Mouse (Mus musculus) thymus, postnatal 10 days (tissue): ENCODE measurements around the gene Arcn1.

Experiments used
- DNase-seq, 2 experiments: peaks; one replicate each; pipeline ENCODE4 v3.0.0; 2021; ENCODE audit warnings: low spot score in 2 of 2

Gene Arcn1

GRCm38 (mm10) chr9:44719632-44720357 is 47.9 kb downstream of the Arcn1 start:
- no peak for DNase-seq

GRCm38 (mm10) chr9:44718937-44719631 is 48.6 kb downstream of the Arcn1 start:
- DNase-seq = no peak

- DNase-seq = no peak
Measured at GRCm38 (mm10) chr9:44717822-44718242, 49.8 kb downstream of the Arcn1 start.

- DNase-seq = no peak
Measured at GRCm38 (mm10) chr9:44716997-44717821, 50.4 kb downstream of the Arcn1 start.

GRCm38 (mm10) chr9:44715705-44716362 is 51.8 kb downstream of the Arcn1 start:
- no peak for DNase-seq

- DNase-seq = no peak
Measured at GRCm38 (mm10) chr9:44715109-44715508, 52.5 kb downstream of the Arcn1 start.

GRCm38 (mm10) chr9:44713574-44713973 is 54.1 kb downstream of the Arcn1 start:
- DNase-seq = no peak

GRCm38 (mm10) chr9:44713080-44713479 is 54.6 kb downstream of the Arcn1 start:
- no peak for DNase-seq

- DNase-seq = no peak
Measured at GRCm38 (mm10) chr9:44711602-44712001, 56.0 kb downstream of the Arcn1 start.

GRCm38 (mm10) chr9:44710213-44710612 is 57.4 kb downstream of the Arcn1 start:
- DNase-seq = no peak

GRCm38 (mm10) chr9:44709600-44709999 is 58.0 kb downstream of the Arcn1 start:
- peak in 1 of 2 experiments; percentile 42 for DNase-seq

- DNase-seq = no peak
Measured at GRCm38 (mm10) chr9:44708925-44709324, 58.7 kb downstream of the Arcn1 start.

- peak; percentile 46 to 63 for DNase-seq
Measured at GRCm38 (mm10) chr9:44708429-44708765, 59.2 kb downstream of the Arcn1 start.

- DNase-seq = no peak
Measured at GRCm38 (mm10) chr9:44707749-44708428, 59.8 kb downstream of the Arcn1 start.

- no peak for DNase-seq
Measured at GRCm38 (mm10) chr9:44699730-44700129, 67.9 kb downstream of the Arcn1 start.

GRCm38 (mm10) chr9:44699196-44699595 is 68.4 kb downstream of the Arcn1 start:
- DNase-seq = no peak

GRCm38 (mm10) chr9:44697866-44698265 is 69.8 kb downstream of the Arcn1 start:
- DNase-seq = no peak

GRCm38 (mm10) chr9:44693071-44693470 is 74.6 kb downstream of the Arcn1 start:
- DNase-seq = no peak

- peak; percentile 22 to 47 for DNase-seq
Measured at GRCm38 (mm10) chr9:44691671-44692520, 75.7 kb downstream of the Arcn1 start.
